Mouse (Mus musculus) lung, adult 10 weeks (tissue): ENCODE measurements around the gene Derl2. TPM values are rescaled to one million over a fixed set of nuclear protein-coding genes. Genes with fewer than 3 reads are reported as not detected.

Experiments used
- polyA plus RNA-seq: library from polyadenylated mRNA; stranded (reverse); fragments of 350-450 nt; fragmentation: Illumina TruSeq; extraction: RNeasy Lipid Tissue Mini Kit (QIAGEN cat#74804); gene quantifications from one replicate; pipeline ENCODE4 v1.2.3, GENCODE M21; 2014; ENCODE audit warnings: low read depth, low replicate concordance; ENCODE audit not compliant: insufficient read depth

Derl2 gene
- polyA plus RNA-seq: 35.0 TPM

DNA sequence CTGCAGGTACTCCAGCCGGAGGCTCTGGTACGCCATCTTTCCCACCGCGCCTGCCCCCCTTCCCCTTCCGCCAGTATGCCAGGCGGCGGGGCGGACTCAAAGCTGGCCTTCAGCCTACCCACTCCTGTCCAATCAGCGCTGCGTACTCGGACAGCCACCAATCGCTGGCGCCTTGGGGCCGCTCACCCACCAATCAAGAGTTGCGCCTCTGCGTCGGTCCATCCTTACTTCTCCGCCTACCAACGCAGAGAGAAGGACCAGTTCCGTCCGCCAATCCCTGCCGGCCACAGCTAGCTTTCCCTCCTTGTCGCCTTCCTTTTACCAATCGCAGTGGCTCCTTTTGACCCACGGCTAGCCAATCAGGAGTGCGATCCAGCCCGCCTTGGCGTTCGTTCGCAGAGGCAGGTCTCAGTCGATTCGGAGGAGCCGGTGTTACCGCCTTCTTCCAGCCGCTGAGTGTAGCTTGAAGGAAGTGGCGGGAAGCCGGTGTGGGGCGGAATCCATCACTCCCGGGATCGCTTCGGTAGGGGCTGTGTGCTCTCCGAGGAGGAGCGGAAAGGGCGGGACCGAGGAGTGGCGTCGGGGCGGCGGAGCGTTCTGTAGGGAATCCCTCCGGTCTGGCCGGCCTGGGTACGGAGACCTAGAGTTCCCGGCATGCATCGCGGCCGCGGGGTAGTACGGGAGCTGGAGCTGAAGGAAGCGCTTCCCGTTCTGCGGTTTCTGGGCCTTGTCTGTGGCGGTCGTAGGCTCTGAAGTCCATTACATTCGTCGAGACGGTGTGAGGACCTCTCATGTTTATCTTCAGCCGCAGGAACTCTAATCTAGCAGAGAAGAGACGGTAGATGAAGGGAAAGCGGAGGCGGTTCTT is at the start of gene Derl2, which contains the start of gene Mis12:
Gene Derl2, minus strand, starts transcription at position 641 of the 868 bp plus-strand sequence.
Gene Mis12, plus strand, starts transcription at position 411 of the 868 bp plus-strand sequence.

GRCm38 (mm10) chr11:71033163-71033761 is 13.6 kb upstream of the Derl2 start, which contains the start of gene 6330403K07Rik:
6330403K07Rik (minus strand) TSS chr11:71033513.

GRCm38 (mm10) chr11:71004316-71004773 is 15.3 kb downstream of the Derl2 start, which contains the start of gene Dhx33:
Dhx33 (minus strand) TSS chr11:71004437.

GRCm38 (mm10) chr11:70982557-70983228 is 36.9 kb downstream of the Derl2 start, which contains the start of gene C1qbp:
C1qbp (minus strand) TSS chr11:70983026.

DNA sequence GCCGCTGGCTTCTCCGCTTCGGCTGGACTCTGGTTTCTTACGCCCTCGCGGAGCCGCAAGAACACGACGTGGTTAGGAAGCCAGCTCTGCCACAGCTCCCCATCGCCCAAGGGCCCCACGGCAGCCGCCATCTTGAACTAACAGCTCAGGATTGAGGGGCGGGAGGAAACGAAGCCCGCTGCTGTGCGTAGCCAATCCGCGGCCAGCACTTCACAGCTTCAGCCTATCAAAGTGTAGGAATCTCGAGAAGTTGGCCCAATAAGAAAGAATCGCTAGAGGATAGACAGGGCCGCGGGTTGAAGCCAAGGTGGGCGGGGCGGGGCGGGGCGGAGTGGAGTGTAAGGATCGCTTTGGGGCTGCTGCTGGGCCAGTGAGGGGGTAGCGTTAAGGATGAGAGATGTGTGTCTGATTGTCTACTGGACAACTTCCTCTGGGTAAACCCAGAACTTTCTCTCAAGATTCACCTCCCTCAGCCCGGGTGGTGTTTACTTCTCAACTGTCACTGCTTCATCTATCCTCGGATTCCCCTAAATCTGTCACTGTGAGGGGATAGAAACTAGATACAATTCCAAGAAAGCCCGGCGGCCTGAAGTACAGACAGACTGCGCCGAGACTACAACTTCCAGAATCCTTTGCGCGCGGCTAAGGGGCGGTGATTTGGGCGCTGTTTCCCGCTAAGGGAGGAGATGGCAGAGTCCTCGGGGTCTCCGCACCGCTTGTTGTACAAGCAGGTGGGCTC is 49.7 kb downstream of the Derl2 start, which contains the start of the genes Nup88 and Rpain:
Gene Nup88, minus strand, starts transcription at position 153 of the 739 bp plus-strand sequence.
Gene Rpain, plus strand, starts transcription at position 393 of the 739 bp plus-strand sequence.

Other genes starting within 250 kb of the Derl2 start
- 6.1 TPM for gene Scimp, start 207.3 kb downstream of the Derl2 start, polyA plus RNA-seq
- 11.3 TPM for gene Rabep1, start 175.1 kb downstream of the Derl2 start, polyA plus RNA-seq
- 33.3 TPM for gene Nup88, start 49.9 kb downstream of the Derl2 start, polyA plus RNA-seq
- gene Rpain, start 49.6 kb downstream of the Derl2 start, polyA plus RNA-seq: 37.5 TPM
- gene C1qbp, start 36.8 kb downstream of the Derl2 start, polyA plus RNA-seq: 50.9 TPM
- 4.4 TPM for gene Dhx33, start 15.4 kb downstream of the Derl2 start, polyA plus RNA-seq
- 11.3 TPM for gene Mis12, start 230 bp downstream of the Derl2 start, polyA plus RNA-seq
- gene 6330403K07Rik, start 13.7 kb upstream of the Derl2 start, polyA plus RNA-seq: 3.0 TPM
- 0.15 TPM for gene Nlrp1a, start 124.9 kb upstream of the Derl2 start, polyA plus RNA-seq
- gene Nlrp1b, start 210.9 kb upstream of the Derl2 start, polyA plus RNA-seq: 0.42 TPM